Mouse (Mus musculus): ENCODE results near the gene Polr1c. TPM values are rescaled to one million over a fixed set of nuclear protein-coding genes. Genes with fewer than 3 reads are reported as not detected.

Gene Polr1c
- polyA plus RNA-seq, 1 experiment from 2014 or later: 92.8 TPM

DNA sequence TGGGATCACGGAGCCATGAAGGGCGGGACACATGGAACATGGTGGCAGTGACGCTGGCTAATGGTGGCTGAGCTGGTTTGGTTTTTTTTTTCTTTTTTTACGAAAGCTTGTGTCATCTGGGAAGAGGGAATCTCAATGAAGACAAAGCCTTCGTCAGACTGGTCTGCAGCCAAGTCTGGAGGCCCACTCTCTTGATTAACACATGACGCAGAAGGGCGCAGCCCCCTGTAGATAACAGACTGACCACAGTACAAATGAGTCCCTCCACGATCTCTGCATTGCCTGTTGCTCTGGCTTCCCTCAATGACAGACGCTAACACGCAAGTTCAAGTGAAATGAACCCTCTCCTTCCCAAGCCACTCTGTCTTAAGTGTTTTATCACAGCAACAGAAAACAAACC lies 27.7 kb upstream of the Polr1c start:
- no peak overlapping the region for H3K4me2 ChIP-seq (replicated peaks)
- H3K36me3 ChIP-seq: peaks cover 36% of the 10 kb centered on the region
- WGBS: 94% methylated on average over 10 of the region's 10 CpGs
- no peaks in the 10 kb centered on the region for H3K9me3 ChIP-seq
- no peak overlapping the region for H3K27ac ChIP-seq
- no peak overlapping the region for H3K4me3 ChIP-seq (replicated peaks)
- H3K27me3 ChIP-seq: no peaks in the 10 kb centered on the region
- H3K4me1 ChIP-seq (replicated peaks): no peaks in the 10 kb centered on the region
- no peak for ATAC-seq
- no peak overlapping the region for H3K9ac ChIP-seq (replicated peaks)

DNA sequence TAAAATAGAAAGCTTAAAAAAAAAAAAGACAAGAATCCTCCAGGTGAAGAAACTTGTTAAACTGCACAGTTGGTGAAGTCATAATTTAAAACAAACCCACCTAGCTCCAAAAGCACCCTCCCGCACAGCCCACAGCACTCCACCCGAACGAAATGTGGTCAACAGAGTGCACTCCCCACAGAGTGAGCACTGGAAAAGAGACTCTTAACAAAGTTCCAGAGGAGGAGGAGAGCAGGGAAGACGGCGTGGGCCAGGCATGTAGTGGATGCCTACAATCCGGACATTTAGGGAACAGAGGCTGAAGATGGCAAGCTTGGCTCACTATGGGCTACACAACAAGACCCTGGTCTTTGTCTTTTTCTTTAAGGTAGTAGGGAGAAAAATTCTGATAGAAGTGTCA lies 27.2 kb upstream of the Polr1c start:
- Histone ChIP-seq H3K4me3 (replicated peaks) (no peak overlapping the region), H3K4me2 (replicated peaks) (no peak overlapping the region), H3K36me3 (peaks cover 41% of the 10 kb centered on the region), H3K9me3 (no peaks in the 10 kb centered on the region), H3K27me3 (no peaks in the 10 kb centered on the region), H3K27ac (no peak overlapping the region), H3K9ac (replicated peaks) (no peak overlapping the region), H3K4me1 (replicated peaks) (no peaks in the 10 kb centered on the region)
- no peak for ATAC-seq
- 93% methylated on average over 6 of the region's 6 CpGs for WGBS

DNA sequence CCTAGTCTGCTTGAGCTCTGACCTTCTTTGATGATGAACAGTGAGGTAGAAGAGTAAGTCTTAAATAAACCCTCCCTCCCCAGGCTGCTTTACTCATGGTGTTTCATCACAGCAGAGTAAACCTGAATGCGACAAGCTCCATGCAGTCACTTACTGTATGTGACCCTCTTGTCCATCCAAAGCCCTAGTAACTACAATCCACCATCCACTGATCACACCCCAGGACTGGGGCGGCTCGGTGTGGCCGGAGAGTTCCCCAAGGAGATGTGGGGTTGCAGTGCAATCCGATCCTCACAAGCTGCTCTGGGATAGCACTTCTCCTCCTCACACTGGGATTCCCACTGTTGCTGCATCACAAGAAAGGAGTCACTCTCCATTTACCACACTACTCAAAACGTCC lies 26.6 kb upstream of the Polr1c start:
- no peak for ATAC-seq
- Histone ChIP-seq H3K4me2 (replicated peaks) (no peak overlapping the region), H3K36me3 (peaks cover 46% of the 10 kb centered on the region), H3K27ac (no peak overlapping the region), H3K4me1 (replicated peaks) (no peaks in the 10 kb centered on the region), H3K9me3 (no peaks in the 10 kb centered on the region), H3K27me3 (no peaks in the 10 kb centered on the region), H3K9ac (replicated peaks) (no peak overlapping the region), H3K4me3 (replicated peaks) (no peak overlapping the region)
- 81% methylated on average over 6 of the region's 6 CpGs for WGBS

GRCm38 (mm10) chr17:46273803-46274236 lies 26.0 kb upstream of the Polr1c start:
- Histone ChIP-seq H3K27me3 (no peaks in the 10 kb centered on the region), H3K4me3 (replicated peaks) (no peak overlapping the region), H3K27ac (no peak overlapping the region), H3K4me2 (replicated peaks) (no peak overlapping the region), H3K9ac (replicated peaks) (no peak overlapping the region), H3K4me1 (replicated peaks) (no peaks in the 10 kb centered on the region), H3K36me3 (peaks cover 47% of the 10 kb centered on the region), H3K9me3 (no peaks in the 10 kb centered on the region)
- ATAC-seq: no peak
- 79% methylated on average over 1 of the region's 1 CpGs for WGBS

- Histone ChIP-seq H3K27ac (no peak overlapping the region), H3K9me3 (no peaks in the 10 kb centered on the region), H3K9ac (replicated peaks) (no peak overlapping the region), H3K36me3 (peaks cover 38% of the 10 kb centered on the region), H3K27me3 (no peaks in the 10 kb centered on the region), H3K4me2 (replicated peaks) (no peak overlapping the region), H3K4me1 (replicated peaks) (no peaks in the 10 kb centered on the region), H3K4me3 (replicated peaks) (no peak overlapping the region)
- 88% methylated on average over 5 of the region's 5 CpGs for WGBS
- 0 out of 2 replicates have a peak, but pooled peaks have one; percentile 45 for ATAC-seq
Observed at GRCm38 (mm10) chr17:46272675-46273074, 24.8 kb upstream of the Polr1c start.

GRCm38 (mm10) chr17:46272058-46272457 lies 24.2 kb upstream of the Polr1c start:
- H3K9ac ChIP-seq (replicated peaks): no peak overlapping the region
- no peak overlapping the region for H3K4me3 ChIP-seq (replicated peaks)
- no peaks in the 10 kb centered on the region for H3K9me3 ChIP-seq
- WGBS: 95% methylated on average over 2 of the region's 2 CpGs
- H3K4me2 ChIP-seq (replicated peaks): no peak overlapping the region
- no peaks in the 10 kb centered on the region for H3K4me1 ChIP-seq (replicated peaks)
- H3K36me3 ChIP-seq: peaks cover 33% of the 10 kb centered on the region
- no peaks in the 10 kb centered on the region for H3K27me3 ChIP-seq
- no peak for ATAC-seq
- H3K27ac ChIP-seq: no peak overlapping the region

- Histone ChIP-seq H3K27ac (no peak overlapping the region), H3K4me2 (replicated peaks) (no peak overlapping the region), H3K4me3 (replicated peaks) (no peak overlapping the region), H3K27me3 (no peaks in the 10 kb centered on the region), H3K4me1 (replicated peaks) (0 out of 2 replicates have a peak, but pooled peaks cover 2% of the 10 kb centered on the region), H3K9ac (replicated peaks) (peak overlapping the region; percentile 48; the same call in 1 of the 2 replicates), H3K9me3 (no peaks in the 10 kb centered on the region), H3K36me3 (peaks cover 36% of the 10 kb centered on the region)
- 86% methylated on average over 19 of the region's 19 CpGs for WGBS
- ATAC-seq: no peak
Observed at GRCm38 (mm10) chr17:46269771-46270534, 22.1 kb upstream of the Polr1c start.

DNA sequence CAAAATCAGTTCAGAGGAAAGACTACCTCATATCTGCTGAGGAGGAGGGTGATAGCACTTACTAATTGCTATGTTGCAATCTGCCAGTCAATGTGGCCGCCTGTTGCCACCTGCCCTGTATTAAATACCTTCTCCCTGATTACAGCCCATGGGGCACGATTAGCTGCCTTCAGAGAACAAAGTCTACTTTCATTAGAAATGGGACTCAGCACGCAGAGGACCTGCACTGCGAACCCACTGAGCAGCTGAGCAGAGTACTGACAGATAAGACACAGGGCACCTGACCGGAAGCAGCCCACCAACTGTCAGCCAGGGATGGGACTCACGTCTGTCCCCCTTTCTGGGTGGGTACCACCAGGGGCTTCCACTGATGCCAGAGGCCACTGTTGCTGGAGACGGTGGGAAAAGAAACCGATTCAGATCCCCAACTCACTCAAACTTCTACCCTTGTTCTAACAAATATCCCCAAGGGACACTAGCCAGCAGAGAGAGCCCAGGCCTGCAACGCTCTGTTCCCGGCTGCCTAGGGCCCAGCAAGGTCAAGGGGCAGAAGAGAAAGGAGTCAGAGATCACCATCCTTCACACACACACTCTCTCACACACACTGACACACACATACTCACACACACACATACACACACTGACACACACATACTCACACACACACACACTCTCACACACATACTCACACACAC lies 20.3 kb upstream of the Polr1c start:
- WGBS: 87% methylated on average over 10 of the region's 10 CpGs
- ATAC-seq: no peak
- H3K4me1 ChIP-seq (replicated peaks): 0 out of 2 replicates have a peak, but pooled peaks cover 2% of the 10 kb centered on the region
- peak overlapping the region; percentile 23; the same call in 1 of the 2 replicates for H3K9ac ChIP-seq (replicated peaks)
- H3K27me3 ChIP-seq: no peaks in the 10 kb centered on the region
- H3K4me2 ChIP-seq (replicated peaks): no peak overlapping the region
- H3K4me3 ChIP-seq (replicated peaks): no peak overlapping the region
- peaks cover 54% of the 10 kb centered on the region for H3K36me3 ChIP-seq
- no peaks in the 10 kb centered on the region for H3K9me3 ChIP-seq
- H3K27ac ChIP-seq: no peak overlapping the region

DNA sequence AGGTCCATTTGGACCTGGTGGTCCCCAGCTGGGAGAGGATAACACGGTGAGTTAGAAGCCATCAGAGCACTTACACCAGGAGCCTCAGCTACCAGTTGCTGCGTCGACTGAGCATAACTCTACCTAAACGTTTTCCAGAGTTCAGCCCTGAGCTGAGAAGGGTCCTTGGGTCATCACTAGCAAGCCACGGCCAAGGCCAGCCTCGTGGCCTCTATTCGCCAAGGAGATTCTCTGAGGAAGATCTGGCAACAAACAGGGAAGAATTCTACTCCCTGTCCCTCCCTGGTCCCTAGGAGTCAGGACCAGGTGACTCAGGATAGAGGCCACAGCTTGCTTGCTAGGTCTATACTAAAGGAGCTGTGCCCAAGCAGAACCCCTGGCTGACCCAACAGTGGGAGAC lies 19.7 kb upstream of the Polr1c start:
- 86% methylated on average over 7 of the region's 7 CpGs for WGBS
- no peak for ATAC-seq
- H3K9me3 ChIP-seq: no peaks in the 10 kb centered on the region
- no peak overlapping the region for H3K27ac ChIP-seq
- 0 out of 2 replicates have a peak, but pooled peaks cover 2% of the 10 kb centered on the region for H3K4me1 ChIP-seq (replicated peaks)
- no peak overlapping the region for H3K4me3 ChIP-seq (replicated peaks)
- H3K9ac ChIP-seq (replicated peaks): no peak overlapping the region
- no peak overlapping the region for H3K4me2 ChIP-seq (replicated peaks)
- no peaks in the 10 kb centered on the region for H3K27me3 ChIP-seq
- peaks cover 61% of the 10 kb centered on the region for H3K36me3 ChIP-seq

DNA sequence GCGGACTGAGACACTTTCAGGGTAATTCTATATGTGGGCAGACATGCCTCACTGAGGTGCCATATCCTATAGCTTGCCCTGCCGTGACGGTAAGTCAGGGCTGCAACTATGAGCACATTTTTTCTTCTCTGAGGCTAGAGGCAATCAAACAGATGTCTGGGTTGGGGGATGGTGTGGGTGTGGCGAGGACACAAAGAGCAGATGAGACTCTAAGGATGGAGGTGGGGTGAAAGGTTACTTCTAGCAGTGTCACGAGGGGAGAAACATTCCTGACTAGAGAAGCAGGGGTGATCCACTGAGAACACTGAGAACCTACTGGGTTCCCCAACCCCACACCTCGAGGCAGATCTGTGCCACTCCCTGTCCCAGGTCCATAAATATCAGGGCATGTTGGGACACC lies 19.1 kb upstream of the Polr1c start:
- 0 out of 2 replicates have a peak, but pooled peaks cover 2% of the 10 kb centered on the region for H3K4me1 ChIP-seq (replicated peaks)
- no peak overlapping the region for H3K9ac ChIP-seq (replicated peaks)
- WGBS: 86% methylated on average over 6 of the region's 6 CpGs

DNA sequence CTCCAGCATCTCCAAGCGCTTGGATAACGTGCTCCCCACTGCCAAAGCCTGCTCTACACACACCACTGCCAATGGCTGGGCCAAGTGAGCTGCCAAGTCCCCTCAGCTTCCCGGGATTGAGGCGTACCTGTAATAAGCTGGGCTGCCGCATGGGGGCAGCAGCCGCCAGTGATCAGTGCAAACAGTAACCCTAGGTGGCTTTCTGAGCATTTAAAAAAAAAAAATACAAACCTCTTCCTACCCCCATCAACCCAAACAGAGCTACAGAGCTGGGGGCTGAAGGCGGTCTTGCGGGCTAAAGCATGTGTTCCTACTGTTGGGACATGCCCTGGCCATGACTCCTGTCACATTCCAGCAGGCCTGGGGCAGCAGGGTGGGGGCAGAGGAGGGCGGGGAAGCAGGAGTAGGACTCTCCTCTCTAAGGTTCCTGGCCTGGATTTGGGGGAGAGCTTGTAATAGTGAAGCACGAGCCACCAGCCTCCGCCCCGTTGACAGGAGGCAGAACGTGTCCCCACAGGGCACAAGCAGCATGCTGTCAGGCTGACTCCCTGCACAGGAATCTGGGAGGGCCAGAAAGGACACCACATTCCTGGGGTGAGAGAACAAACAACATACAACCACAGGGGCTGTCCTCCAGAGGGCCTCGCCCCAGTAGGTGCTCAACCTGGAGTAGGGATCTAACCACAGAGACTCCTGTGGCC lies 18.2 kb upstream of the Polr1c start:
- H3K4me2 ChIP-seq (replicated peaks): no peak overlapping the region
- H3K4me3 ChIP-seq (replicated peaks): no peak overlapping the region
- no peak overlapping the region for H3K27ac ChIP-seq
- H3K27me3 ChIP-seq: no peaks in the 10 kb centered on the region
- peak; percentile 74 for ATAC-seq
- 24% methylated on average over 14 of the region's 14 CpGs for WGBS
- H3K9me3 ChIP-seq: no peaks in the 10 kb centered on the region
- H3K4me1 ChIP-seq (replicated peaks): 0 out of 2 replicates have a peak, but pooled peaks cover 2% of the 10 kb centered on the region
- 0 out of 2 replicates have a peak overlapping the region, but pooled peaks have one; percentile 6 for H3K9ac ChIP-seq (replicated peaks)
- H3K36me3 ChIP-seq: peaks cover 64% of the 10 kb centered on the region

More for the DNA sequence above, 19.1 kb upstream of the Polr1c start:
- H3K36me3 ChIP-seq: peaks cover 64% of the 10 kb centered on the region
- H3K9me3 ChIP-seq: no peaks in the 10 kb centered on the region
- H3K4me3 ChIP-seq (replicated peaks): no peak overlapping the region
- no peak overlapping the region for H3K4me2 ChIP-seq (replicated peaks)
- H3K27ac ChIP-seq: no peak overlapping the region
- H3K27me3 ChIP-seq: no peaks in the 10 kb centered on the region
- ATAC-seq: no peak

DNA sequence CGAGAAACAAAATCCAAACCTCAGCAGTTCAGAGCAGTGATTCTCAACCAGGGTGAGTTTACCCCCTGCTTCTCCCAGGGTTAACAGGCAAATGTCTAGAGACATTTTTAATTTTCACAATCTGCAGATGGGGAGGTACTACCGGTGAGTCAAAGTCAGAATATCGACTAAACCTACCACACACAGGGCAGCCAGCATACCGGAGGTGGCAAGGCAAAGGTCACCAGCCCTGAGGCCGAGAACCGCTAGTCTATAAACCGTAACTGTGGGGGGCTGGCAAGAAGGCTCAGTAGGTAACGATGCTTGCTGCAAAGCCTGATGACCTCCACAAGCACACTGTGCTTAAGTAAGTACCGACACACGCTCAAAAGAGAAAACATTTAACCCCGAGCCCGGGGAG lies 17.6 kb upstream of the Polr1c start:
- Histone ChIP-seq H3K27ac (no peak overlapping the region), H3K27me3 (no peaks in the 10 kb centered on the region), H3K4me2 (replicated peaks) (no peak overlapping the region), H3K4me3 (replicated peaks) (no peak overlapping the region), H3K36me3 (peaks cover 64% of the 10 kb centered on the region), H3K4me1 (replicated peaks) (0 out of 2 replicates have a peak, but pooled peaks cover 2% of the 10 kb centered on the region), H3K9me3 (no peaks in the 10 kb centered on the region), H3K9ac (replicated peaks) (no peak overlapping the region)
- WGBS: 90% methylated on average over 12 of the region's 12 CpGs
- no peak; the same call in 1 of the 2 replicates for ATAC-seq
